Mouse (Mus musculus) MEL (cell line): ENCODE data around the gene Iscu. TPM values are rescaled to one million over a fixed set of nuclear protein-coding genes. Genes with fewer than 3 reads are reported as not detected.

Experiments used
- DNase-seq: peaks from one replicate; pipeline ENCODE4 v3.0.0; 2011; ENCODE audit warnings: low read depth, low spot score
- H3K27ac ChIP-seq: 2 replicates; pipeline ENCODE4 v1.5.1; 2012; ENCODE audit warnings: low read depth, mild to moderate bottlenecking, control low read depth, low read length, moderate library complexity; ENCODE audit not compliant: control insufficient read depth
- H3K27me3 ChIP-seq, 2 experiments: fragments of 150-350 bp in 1 of 2; sonication (generic) in 1 of 2; 2 replicates each; pipeline ENCODE4 v1.6.1; 2012; ENCODE audit warnings: low read length in 2 of 2, mild to moderate bottlenecking in 2 of 2, improper control_type of control experiment in 1 of 2, moderate library complexity in 1 of 2; ENCODE audit not compliant: insufficient read depth in 2 of 2, control insufficient read depth in 1 of 2
- H3K36me3 ChIP-seq, 2 experiments: 2 replicates each; pipeline ENCODE4 v1.6.1; 2012 to 2014; ENCODE audit warnings: low read length in 2 of 2, improper control_type of control experiment in 1 of 2, inconsistent platforms in 1 of 2, mild to moderate bottlenecking in 1 of 2; ENCODE audit not compliant: insufficient read depth in 2 of 2, control insufficient read depth in 1 of 2
- H3K4me1 ChIP-seq, 2 experiments: fragments of 150-350 bp in 1 of 2; sonication (generic) in 1 of 2; 2 replicates each; pipeline ENCODE4 v1.6.1; 2012; ENCODE audit warnings: low read length in 2 of 2, improper control_type of control experiment in 1 of 2, mild to moderate bottlenecking in 1 of 2; ENCODE audit not compliant: insufficient read depth in 2 of 2, control insufficient read depth in 1 of 2
- H3K4me3 ChIP-seq, 2 experiments: fragments of 150-350 bp in 1 of 2; sonication (generic) in 1 of 2; 2 replicates each; pipeline ENCODE4 v1.5.1; 2012; ENCODE audit warnings: low read depth in 2 of 2, low read length in 2 of 2, mild to moderate bottlenecking in 2 of 2, moderate library complexity in 2 of 2, control low read depth in 1 of 2, improper control_type of control experiment in 1 of 2; ENCODE audit not compliant: control insufficient read depth in 1 of 2, insufficient read depth in 1 of 2
- H3K79me2 ChIP-seq: 2 replicates; pipeline ENCODE4 v1.6.1; 2012; ENCODE audit warnings: mild to moderate bottlenecking, low read length, moderate library complexity; ENCODE audit not compliant: control insufficient read depth, poor library complexity, insufficient read depth
- H3K9ac ChIP-seq: 2 replicates; pipeline ENCODE4 v1.6.1; 2012; ENCODE audit warnings: low read depth, mild to moderate bottlenecking, control low read depth, low read length, moderate library complexity; ENCODE audit not compliant: control insufficient read depth, poor library complexity, severe bottlenecking
- H3K9me3 ChIP-seq: fragments of 150-350 bp; sonication (generic); replicated peaks from 2 replicates; pipeline ENCODE4 v1.6.1; 2012; ENCODE audit warnings: mild to moderate bottlenecking, low read length, improper control_type of control experiment, moderate library complexity; ENCODE audit not compliant: insufficient read depth
- CHD1 ChIP-seq: IDR thresholded peaks from 2 replicates; pipeline ENCODE4 v1.6.1; 2012; ENCODE audit warnings: low read depth, mild to moderate bottlenecking, inconsistent platforms, low read length, improper control_type of control experiment
- CTCF ChIP-seq, 3 experiments: IDR thresholded peaks in 2 of 3; conservative IDR thresholded peaks in 1 of 3; 2 replicates each; pipeline ENCODE4 v1.5.1; 2011 to 2012; ENCODE audit warnings: low read length in 3 of 3, low read depth in 2 of 3, mild to moderate bottlenecking in 2 of 3, improper control_type of control experiment in 1 of 3, inconsistent platforms in 1 of 3, mixed read lengths in 1 of 3, moderate library complexity in 1 of 3; ENCODE audit not compliant: control insufficient read depth in 1 of 3, insufficient read depth in 1 of 3, poor library complexity in 1 of 3, severe bottlenecking in 1 of 3
- E2F4 ChIP-seq: IDR thresholded peaks from 2 replicates; pipeline ENCODE4 v1.6.1; 2011; ENCODE audit warnings: low read depth, low read length, improper control_type of control experiment, borderline replicate concordance
- EP300 ChIP-seq, 2 experiments: IDR thresholded peaks; 2 replicates each; pipeline ENCODE4 v1.6.1; 2011; ENCODE audit warnings: improper control_type of control experiment in 2 of 2, low read length in 2 of 2, low read depth in 1 of 2, mild to moderate bottlenecking in 1 of 2
- GABPA ChIP-seq: IDR thresholded peaks from 2 replicates; pipeline ENCODE4 v1.6.1; 2012; ENCODE audit warnings: low read depth, mild to moderate bottlenecking, inconsistent platforms, low read length, improper control_type of control experiment, moderate library complexity
- KAT2A ChIP-seq: conservative IDR thresholded peaks from 2 replicates; pipeline ENCODE4 v1.6.1; 2012; ENCODE audit warnings: low read depth, low read length, improper control_type of control experiment, inconsistent platforms
- NRF1 ChIP-seq: IDR thresholded peaks from 2 replicates; pipeline ENCODE4 v1.6.1; 2014; ENCODE audit warnings: low read depth, mild to moderate bottlenecking, inconsistent platforms, low read length, improper control_type of control experiment, moderate library complexity; ENCODE audit not compliant: poor library complexity, insufficient read depth, severe bottlenecking
- POLR2AphosphoS2 ChIP-seq: IDR thresholded peaks from 2 replicates; pipeline ENCODE4 v1.6.1; 2011; ENCODE audit warnings: low read length, improper control_type of control experiment
- POLR2AphosphoS5 ChIP-seq: IDR thresholded peaks from 2 replicates; pipeline ENCODE4 v1.6.1; 2012; ENCODE audit warnings: low read depth, borderline replicate concordance, mild to moderate bottlenecking, inconsistent platforms, low read length, moderate library complexity, mixed read lengths
- RAD21 ChIP-seq: IDR thresholded peaks from 2 replicates; pipeline ENCODE4 v1.6.1; 2011; ENCODE audit warnings: mild to moderate bottlenecking, low read depth, low read length, improper control_type of control experiment
- SMC3 ChIP-seq: IDR thresholded peaks from 2 replicates; pipeline ENCODE4 v1.6.1; 2011; ENCODE audit warnings: low read depth, low read length, improper control_type of control experiment
- TBP ChIP-seq: IDR thresholded peaks from 2 replicates; pipeline ENCODE4 v1.8.0; 2011; ENCODE audit warnings: low read depth, low read length, improper control_type of control experiment
- USF1 ChIP-seq: IDR thresholded peaks from 2 replicates; pipeline ENCODE4 v1.6.1; 2014; ENCODE audit warnings: low read depth, mild to moderate bottlenecking, inconsistent platforms, low read length, improper control_type of control experiment, moderate library complexity
- USF2 ChIP-seq, 2 experiments: IDR thresholded peaks; 2 replicates each; pipeline ENCODE4 v1.6.1; 2011 to 2012; ENCODE audit warnings: improper control_type of control experiment in 2 of 2, low read length in 2 of 2, borderline replicate concordance in 1 of 2, inconsistent platforms in 1 of 2, low read depth in 1 of 2, mild to moderate bottlenecking in 1 of 2; ENCODE audit not compliant: insufficient read depth in 1 of 2
- ZC3H11A ChIP-seq: IDR thresholded peaks from 2 replicates; pipeline ENCODE4 v1.6.1; 2012; ENCODE audit warnings: low read depth, mild to moderate bottlenecking, inconsistent platforms, low read length, improper control_type of control experiment
- ZKSCAN1 ChIP-seq: IDR thresholded peaks from 2 replicates; pipeline ENCODE4 v1.6.1; 2012; ENCODE audit warnings: low read depth, mild to moderate bottlenecking, inconsistent platforms, low read length, improper control_type of control experiment, moderate library complexity
- ZNF384 ChIP-seq: IDR thresholded peaks from 2 replicates; pipeline ENCODE4 v1.6.1; 2012; ENCODE audit warnings: low read depth, mild to moderate bottlenecking, inconsistent platforms, low read length, improper control_type of control experiment
- polyA plus RNA-seq, 2 experiments: library from polyadenylated mRNA; stranded (reverse) in 1 of 2; unstranded in 1 of 2; fragments of >175 nt in 1 of 2; fragments of >200 nt in 1 of 2; gene quantifications; 2 replicates each; pipeline versions ENCODE4 v1.2.1 to v1.2.4; 2012; ENCODE audit warnings: low replicate concordance in 2 of 2, low read depth in 1 of 2; ENCODE audit not compliant: insufficient read length in 2 of 2, insufficient read depth in 1 of 2, missing spikeins in 1 of 2
- total RNA-seq: library from RNA; depleted of rRNA; stranded (reverse); fragments of 300-350 nt; gene quantifications from 2 replicates; pipeline ENCODE4 v1.2.3, GENCODE M21; 2012

Gene Iscu
- total and polyA plus RNA-seq, 3 experiments = 95.7 to 150 TPM; not detected in 1

GRCm38 (mm10) chr5:113730641-113731121 lies 41.9 kb upstream of the Iscu start:
- no peak for DNase-seq
- Histone ChIP-seq H3K9me3 (no peaks in the 10 kb centered on the region), H3K4me3 (no peak overlapping the region), H3K27me3 (no peaks in the 10 kb centered on the region), H3K36me3 (no peaks in the 10 kb centered on the region; a peak in 1 of 4 replicates), H3K27ac (no peak overlapping the region), H3K9ac (no peak overlapping the region), H3K79me2 (no peaks in the 10 kb centered on the region; the same call in 1 of the 2 replicates), H3K4me1 (peaks cover 0 to 7% of the 10 kb centered on the region in 2 experiments; a peak in 1 of 4 replicates)
- TF ChIP-seq POLR2AphosphoS2 = no peak
- no peak for TF ChIP-seq CHD1
- TF ChIP-seq ZKSCAN1 = no peak
- TF ChIP-seq ZNF384 = no peak
- no peak for TF ChIP-seq GABPA
- no peak for TF ChIP-seq POLR2AphosphoS5
- TF ChIP-seq NRF1 = no peak

GRCm38 (mm10) chr5:113731174-113731573 lies 41.4 kb upstream of the Iscu start:
- DNase-seq = no peak
- Histone ChIP-seq H3K4me1 (peaks cover 0 to 7% of the 10 kb centered on the region in 2 experiments; a peak in 1 of 4 replicates), H3K4me3 (no peak overlapping the region), H3K36me3 (no peaks in the 10 kb centered on the region; a peak in 1 of 4 replicates), H3K79me2 (no peaks in the 10 kb centered on the region; the same call in 1 of the 2 replicates), H3K9me3 (no peaks in the 10 kb centered on the region), H3K27me3 (no peaks in the 10 kb centered on the region), H3K27ac (no peak overlapping the region), H3K9ac (no peak overlapping the region)
- TF ChIP-seq USF1 = no peak

GRCm38 (mm10) chr5:113732182-113732581 lies 40.4 kb upstream of the Iscu start:
- Histone ChIP-seq H3K27me3 (no peaks in the 10 kb centered on the region), H3K79me2 (no peaks in the 10 kb centered on the region; the same call in 1 of the 2 replicates), H3K4me3 (no peak overlapping the region), H3K27ac (no peak overlapping the region), H3K36me3 (no peaks in the 10 kb centered on the region; a peak in 1 of 4 replicates), H3K9me3 (no peaks in the 10 kb centered on the region), H3K4me1 (peaks cover 0 to 14% of the 10 kb centered on the region in 2 experiments; a peak in 1 of 4 replicates), H3K9ac (no peak overlapping the region)
- DNase-seq = peak; percentile 38
- no peak for TF ChIP-seq E2F4
- peak; percentile 62 to 77 (median 71) for TF ChIP-seq CTCF (IDR thresholded peaks at IDR 0.05 in 2 of 3, conservative IDR thresholded peaks at IDR 0.05 in 1 of 3; ENCODE audit: control insufficient read depth in 1 of 3, insufficient read depth in 1 of 3, low read depth in 2 of 3, low read length in 3 of 3, poor library complexity in 1 of 3, severe bottlenecking in 1 of 3)
- no peak for TF ChIP-seq KAT2A
- TF ChIP-seq TBP = no peak
- TF ChIP-seq POLR2AphosphoS5 = no peak
- TF ChIP-seq USF2 (IDR thresholded peaks at IDR 0.05; ENCODE audit: borderline replicate concordance in 1 of 2, insufficient read depth in 1 of 2, low read depth in 1 of 2, low read length in 2 of 2) = no peak
- peak; percentile 75 for TF ChIP-seq RAD21
- TF ChIP-seq SMC3 = peak; percentile 68
- peak; percentile 56 for TF ChIP-seq ZC3H11A
- TF ChIP-seq EP300 (IDR thresholded peaks at IDR 0.05; ENCODE audit: low read depth in 1 of 2, low read length in 2 of 2) = no peak
- TF ChIP-seq, all 39 proteins: peak for 4
